Mouse (Mus musculus): ENCODE results near the gene Gm44805.

Gm44805 gene

GRCm38 (mm10) chr7:19628192-19628535, 53.1 kb downstream of the Gm44805 start:
- no peak for DNase-seq

- no peak for DNase-seq
Observed at GRCm38 (mm10) chr7:19627721-19628120, 53.5 kb downstream of the Gm44805 start.

GRCm38 (mm10) chr7:19623433-19623832, 57.8 kb downstream of the Gm44805 start:
- DNase-seq = no peak

- DNase-seq = no peak
Observed at GRCm38 (mm10) chr7:19622241-19622640, 59.0 kb downstream of the Gm44805 start.

Measured in cerebellum, adult 11 months (tissue).